ENCODE assay signal across 8 mouse cellular contexts in the genomic region with DNA sequence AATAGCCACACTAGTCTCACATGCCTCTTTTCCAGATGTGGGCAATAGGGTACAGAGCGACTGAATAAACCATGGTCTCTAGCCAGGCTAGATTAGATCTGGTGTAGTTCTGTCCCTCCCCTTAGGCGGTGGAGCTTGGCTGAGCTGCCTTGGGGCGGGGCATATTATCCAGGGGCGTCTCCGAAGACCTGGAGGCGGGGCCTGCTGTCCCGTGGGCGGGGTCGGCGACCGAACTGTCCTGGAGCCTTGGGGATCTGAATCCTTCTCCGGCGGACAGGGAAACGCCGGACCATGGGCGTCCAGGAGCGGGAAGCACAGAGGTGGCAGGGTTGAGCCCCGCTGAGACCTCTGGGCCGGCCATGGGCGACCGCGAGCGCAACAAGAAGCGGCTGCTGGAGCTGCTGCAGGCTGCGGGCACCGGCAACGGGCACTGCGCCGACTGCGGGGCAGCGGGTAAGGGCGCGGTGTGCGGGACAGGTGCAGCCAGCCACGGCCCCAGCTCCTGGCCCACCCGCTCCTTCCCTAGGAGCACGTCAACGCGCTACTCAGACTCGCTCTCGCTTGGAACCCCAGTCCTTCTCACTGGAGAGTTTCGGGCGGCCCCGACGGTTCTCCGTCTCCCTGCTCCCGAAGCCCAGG. TPM values are rescaled to one million over a fixed set of nuclear protein-coding genes. Genes with fewer than 3 reads are reported as not detected.
DNase-seq lines count a peak whose midpoint lies in the region; ATAC-seq lines count a peak whose summit lies in the region.

A gene (plus strand): TSS at position 249 of the 639 bp plus-strand sequence.

- peaks cover 48% of the 10 kb centered on the region for H3K27me3 ChIP-seq in megakaryocyte, embryonic 14.5 days (replicated peaks)

- intact Hi-C loops in left cerebral cortex, postnatal 10 days (cut with DNase I) = no loop called here

- peaks cover 48% of the 10 kb centered on the region for H3K4me1 ChIP-seq in megakaryocyte, embryonic 14.5 days

- H3K4me3 ChIP-seq in megakaryocyte, embryonic 14.5 days (replicated peaks) = peak within 1 kb of the TSS; percentile 97

- peak; percentile 91 for DNase-seq in adrenal gland, adult 8-10 months
- peak; percentile 87 for DNase-seq in embryo, embryonic 11 days
- DNase-seq in gastrocnemius, postnatal 25 days = peak; percentile 91
- peak; percentile 61 to 91 for DNase-seq in left cerebral cortex, postnatal 10 days (ENCODE audit: extremely low spot score in 1 of 2, low spot score in 2 of 2)
- peak; percentile 46 to 63 for DNase-seq in right cerebral cortex, adult 2 months (ENCODE audit: low spot score in 2 of 2)
- DNase-seq in urinary bladder, postnatal 10 days (ENCODE audit: low spot score) = peak; percentile 32

- no peaks in the 10 kb centered on the region for H3K9me3 ChIP-seq in megakaryocyte, embryonic 14.5 days

- ATAC-seq in inflammation-experienced regulatory T-cells, adult 6 months = peak; percentile 94

- H3K36me3 ChIP-seq in megakaryocyte, embryonic 14.5 days (replicated peaks; ENCODE audit: low read length) = no peaks in the 10 kb centered on the region

RNA-seq across cellular contexts. Expression of the gene that starts here (rescaled TPM):
- total RNA-seq in adrenal gland, adult 8-10 months (2022) = 10 to 100 TPM in 2 of 4 experiments, 1 to 10 TPM in 2; 7.0 to 19.5 (median 13.3) TPM
- 1 to 10 TPM; 5.0 to 6.0 TPM for total RNA-seq in gastrocnemius, postnatal 25 days (2021)
- under 1 TPM in 1 of 3 experiments, not detected in 2; 0.47 TPM for polyA plus RNA-seq in inflammation-experienced regulatory T-cells, adult 6 months (2017; shearing (Covaris generic))
- total RNA-seq in left cerebral cortex, postnatal 10 days (2021) = 1 to 10 TPM; 8.3 to 8.5 TPM
- 4.2 TPM in 1 of 2 replicates, not detected in the other for polyA plus RNA-seq in megakaryocyte, embryonic 14.5 days (2012; ENCODE audit: insufficient read depth, low replicate concordance)

Comparison
In these comparisons a context has a peak if more than half of its experiments do, and no peak if none do; other contexts are left out.
1. Peak in every context shown above with its lines: DNase-seq, ATAC-seq and H3K4me3 ChIP-seq.
2. Peak in ATAC-seq in inflammation-experienced regulatory T-cells, adult 6 months; RNA of the gene not detected or under 1 TPM.
3. DNase-seq: peak in every context shown above with its lines; median percentile 91 in adrenal gland, adult 8-10 months; 91 in gastrocnemius, postnatal 25 days; 87 in embryo, embryonic 11 days; 76 in left cerebral cortex, postnatal 10 days; 54 in right cerebral cortex, adult 2 months; 32 in urinary bladder, postnatal 10 days.